ENCODE assay signal across 8 mouse cellular contexts in the genomic region with DNA sequence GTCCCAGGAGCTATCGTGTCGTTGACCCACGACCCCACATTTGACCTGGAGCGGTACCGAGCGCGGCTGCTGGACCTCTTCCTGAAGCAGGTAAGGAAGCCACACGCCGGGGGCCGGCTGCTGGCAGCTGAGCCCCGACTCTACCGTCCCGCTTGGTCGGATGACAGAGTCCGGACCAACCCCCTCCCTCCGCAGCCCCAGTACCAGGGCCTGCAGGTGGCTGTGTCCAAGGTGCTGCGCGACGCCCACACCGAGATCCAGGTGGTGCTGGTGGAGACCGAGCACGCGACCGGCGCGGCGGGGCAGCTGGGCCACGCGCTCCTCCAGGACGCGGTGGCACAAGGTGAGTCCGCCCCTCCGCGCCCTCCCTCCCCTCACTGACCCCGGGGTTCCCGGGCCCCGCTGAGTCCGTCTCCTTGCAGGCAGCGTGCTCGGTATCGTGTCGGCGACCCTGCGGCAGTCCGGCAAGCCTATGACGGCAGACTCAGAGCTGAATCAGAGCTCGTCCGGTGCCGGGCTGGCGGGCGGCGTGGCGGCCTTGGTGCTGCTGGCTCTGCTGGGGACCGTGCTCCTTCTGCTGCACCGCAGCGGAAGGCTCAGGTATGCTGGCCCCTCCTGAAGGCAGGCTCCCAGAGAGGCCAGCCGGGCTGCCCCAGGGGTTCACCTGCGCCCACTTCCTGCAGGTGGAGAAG. TPM values are rescaled to one million over a fixed set of nuclear protein-coding genes. Genes with fewer than 3 reads are reported as not detected.
DNase-seq lines count a peak whose midpoint lies in the region; ATAC-seq and TF ChIP-seq lines count a peak whose summit lies in the region.

No protein-coding gene starts in this region.

- TF ChIP-seq CTCF in E14TG2a.4 (conservative IDR thresholded peaks at IDR 0.05; ENCODE audit: low read length), result no peak
- no peak for TF ChIP-seq CTCF in stomach, postnatal 0 days (IDR thresholded peaks at IDR 0.05; ENCODE audit: low read depth)

- no peaks in the 10 kb centered on the region for H3K36me3 ChIP-seq in E14TG2a.4 (ENCODE audit: insufficient read depth, low read length)
- no peaks in the 10 kb centered on the region for H3K36me3 ChIP-seq in embryonic facial prominence, embryonic 14.5 days (ENCODE audit: control insufficient read depth, insufficient read depth, low read length)
- no peaks in the 10 kb centered on the region for H3K36me3 ChIP-seq in limb, embryonic 13.5 days
- no peaks in the 10 kb centered on the region for H3K36me3 ChIP-seq in stomach, postnatal 0 days (ENCODE audit: control insufficient read depth, insufficient read depth, low read length)

- no peak for ATAC-seq in embryonic facial prominence, embryonic 14.5 days (ENCODE audit: low read depth)
- no peak for ATAC-seq in limb, embryonic 13.5 days (ENCODE audit: low FRiP score, low read depth)
- 0 out of 2 replicates have a peak, but pooled peaks have one; percentile 35 for ATAC-seq in stomach, postnatal 0 days (ENCODE audit: low FRiP score, low TSS enrichment)

- TF ChIP-seq EP300 in stomach, postnatal 0 days (optimal IDR thresholded peaks at IDR 0.05), result no peak

- H3K9me3 ChIP-seq in E14TG2a.4 (ENCODE audit: low read length), result no peaks in the 10 kb centered on the region
- peaks cover 11% of the 10 kb centered on the region; the same call in 1 of the 2 replicates for H3K9me3 ChIP-seq in embryonic facial prominence, embryonic 14.5 days (ENCODE audit: control insufficient read depth, low read length)
- peaks cover 7% of the 10 kb centered on the region for H3K9me3 ChIP-seq in limb, embryonic 13.5 days
- no peaks in the 10 kb centered on the region for H3K9me3 ChIP-seq in stomach, postnatal 0 days (ENCODE audit: control insufficient read depth, low read length)

- H3K27me3 ChIP-seq in E14TG2a.4 (ENCODE audit: insufficient read depth, low read length), result peaks cover 85% of the 10 kb centered on the region
- H3K27me3 ChIP-seq in embryonic facial prominence, embryonic 14.5 days (replicated peaks; ENCODE audit: control insufficient read depth, insufficient read depth, low read length), result peaks cover 71% of the 10 kb centered on the region
- H3K27me3 ChIP-seq in limb, embryonic 13.5 days, result peaks cover 78% of the 10 kb centered on the region
- peaks cover 22% of the 10 kb centered on the region for H3K27me3 ChIP-seq in stomach, postnatal 0 days (ENCODE audit: control insufficient read depth, insufficient read depth, low read length)

- peak overlapping the region; percentile 86 for H3K4me2 ChIP-seq in embryonic facial prominence, embryonic 14.5 days (ENCODE audit: low read depth, low read length)
- H3K4me2 ChIP-seq in limb, embryonic 13.5 days (replicated peaks), result peak overlapping the region; percentile 91
- H3K4me2 ChIP-seq in stomach, postnatal 0 days (replicated peaks; ENCODE audit: low read depth), result peak overlapping the region; percentile 61

- H3K4me1 ChIP-seq in E14TG2a.4 (replicated peaks; ENCODE audit: low read depth, low read length), result peaks cover 48% of the 10 kb centered on the region
- H3K4me1 ChIP-seq in embryonic facial prominence, embryonic 14.5 days (ENCODE audit: control insufficient read depth, insufficient read depth, low read length), result peaks cover 13% of the 10 kb centered on the region
- peaks cover 33% of the 10 kb centered on the region for H3K4me1 ChIP-seq in limb, embryonic 13.5 days
- H3K4me1 ChIP-seq in stomach, postnatal 0 days (replicated peaks; ENCODE audit: control insufficient read depth, insufficient read depth), result peaks cover 5% of the 10 kb centered on the region; the same call in 1 of the 2 replicates

- no peak overlapping the region for H3K27ac ChIP-seq in embryonic facial prominence, embryonic 14.5 days (replicated peaks; ENCODE audit: low read depth, low read length)
- no peak overlapping the region for H3K27ac ChIP-seq in limb, embryonic 13.5 days
- no peak overlapping the region for H3K27ac ChIP-seq in stomach, postnatal 0 days (replicated peaks)

- peak overlapping the region; percentile 57 for H3K9ac ChIP-seq in embryonic facial prominence, embryonic 14.5 days (ENCODE audit: low read depth, low read length)
- H3K9ac ChIP-seq in limb, embryonic 13.5 days, result peak overlapping the region; percentile 59
- H3K9ac ChIP-seq in stomach, postnatal 0 days (ENCODE audit: low read length), result peak overlapping the region; percentile 31; the same call in 1 of the 2 replicates

- H3K4me3 ChIP-seq in E14TG2a.4 (replicated peaks; ENCODE audit: low read length), result peak overlapping the region; percentile 74
- peak overlapping the region; percentile 47 for H3K4me3 ChIP-seq in embryonic facial prominence, embryonic 14.5 days (ENCODE audit: low read depth, low read length)
- H3K4me3 ChIP-seq in limb, embryonic 13.5 days, result peak overlapping the region; percentile 50
- H3K4me3 ChIP-seq in stomach, postnatal 0 days (ENCODE audit: low read depth, low read length), result peak overlapping the region; percentile 38

- 1% methylated on average over 23 of the region's 58 CpGs for WGBS in embryonic facial prominence, embryonic 14.5 days
- WGBS in limb, embryonic 13.5 days, result under 1% methylated on average over 58 of the region's 58 CpGs
- 2% methylated on average over 55 of the region's 58 CpGs for WGBS in stomach, postnatal 0 days

- DNase-seq in gastrocnemius, postnatal 36 days, result peak; percentile 3 to 11
- no peak for DNase-seq in gastrocnemius, adult 18-20 months (ENCODE audit: low spot score)
- DNase-seq in embryonic facial prominence, embryonic 14.5 days (ENCODE audit: low spot score), result no peak
- DNase-seq in stomach, postnatal 0 days (ENCODE audit: low spot score), result peak; percentile 54
- DNase-seq in testis, postnatal 14 days (ENCODE audit: low spot score), result no peak
- no peak for DNase-seq in lung, adult 18-20 months

- intact Hi-C loops in gastrocnemius, postnatal 36 days (cut with DNase I), result no loop called here

RNA-seq across cellular contexts. Expression of gene Amn, which starts 4.4 kb away (rescaled TPM):
- total RNA-seq in gastrocnemius, postnatal 36 days (2021), result not detected
- not detected for total RNA-seq in gastrocnemius, adult 18-20 months (2021)
- polyA plus RNA-seq in embryonic facial prominence, embryonic 14.5 days (2014; fragmentation: Nextera tagmentation; extraction: Ambion mirVana), result 0.34 and 0.50 TPM in 2 replicates
- 0.60 and 1.1 TPM in 2 replicates for polyA plus RNA-seq in limb, embryonic 13.5 days (2015; fragmentation: Nextera tagmentation; extraction: Ambion mirVana)
- polyA plus RNA-seq in stomach, postnatal 0 days (2015; fragmentation: Nextera tagmentation; extraction: Ambion mirVana), result 0.22 TPM in 2 replicates

Comparison
In these comparisons a context has a peak if more than half of its experiments do, and no peak if none do; other contexts are left out.
1. DNase-seq: peak in gastrocnemius, postnatal 36 days (2 of 2) and stomach, postnatal 0 days (single experiment); none in gastrocnemius, adult 18-20 months (single experiment), embryonic facial prominence, embryonic 14.5 days (single experiment), testis, postnatal 14 days (single experiment) and lung, adult 18-20 months (0 of 2).
2. Peak in every context shown above with its lines, with median percentiles within 50 percentile points of each other: H3K4me3 ChIP-seq, H3K4me2 ChIP-seq and H3K9ac ChIP-seq.